Mouse (Mus musculus): ENCODE data around the gene Strip2. TPM values are rescaled to one million over a fixed set of nuclear protein-coding genes. Genes with fewer than 3 reads are reported as not detected.

Gene Strip2
- total RNA-seq (2014; fragmentation: Nextera tagmentation) (0.30 and 0.34 TPM in 2 replicates), total RNA-seq (2017) (0.76 and 0.93 TPM in 2 replicates), polyA plus RNA-seq (2012) (0.02 and 0.03 TPM in 2 replicates)

- DNase-seq (ENCODE audit: low spot score) = peak; percentile 91
- H3K4me1 ChIP-seq (ENCODE audit: insufficient read depth, low read depth, low read length) = peaks cover 16% of the 10 kb centered on the region
- H3K9me3 ChIP-seq (replicated peaks) = no peaks in the 10 kb centered on the region
- H3K36me3 ChIP-seq (replicated peaks) = peaks cover 2% of the 10 kb centered on the region
- peak; percentile 93 for ATAC-seq (ENCODE audit: extremely low read depth, insufficient number of reproducible peaks, low FRiP score, poor library complexity, severe bottlenecking)
- peak within 1 kb of the TSS; percentile 90 for H3K4me3 ChIP-seq (ENCODE audit: low read depth, low read length)
- TF ChIP-seq CTCF (IDR thresholded peaks at IDR 0.05; ENCODE audit: low read depth, low read length) (no peak), TAL1 (conservative IDR thresholded peaks at IDR 0.05; ENCODE audit: low read depth, low read length) (no peak), GATA1 (IDR thresholded peaks at IDR 0.05; ENCODE audit: borderline replicate concordance, low read length) (no peak), POLR2AphosphoS5 (IDR thresholded peaks at IDR 0.05; ENCODE audit: insufficient replicate concordance, low read depth, low read length) (no peak), GATA2 (IDR thresholded peaks at IDR 0.05; ENCODE audit: borderline replicate concordance, low read depth, low read length) (no peak)
- peaks cover 26% of the 10 kb centered on the region for H3K27me3 ChIP-seq (ENCODE audit: insufficient read depth, low read length)
Measured at GRCm38 (mm10) chr6:29916530-29917382, at the start of gene Strip2. Gene Strip2, plus strand, starts transcription at chr6:29917012.

GRCm38 (mm10) chr6:29868341-29868895, 48.4 kb upstream of the Strip2 start:
- peaks cover 3% of the 10 kb centered on the region; the same call in 1 of the 2 replicates for H3K9me3 ChIP-seq (replicated peaks)
- ATAC-seq (ENCODE audit: extremely low read depth, insufficient number of reproducible peaks, low FRiP score, poor library complexity, severe bottlenecking) (no peak), DNase-seq (ENCODE audit: low spot score) (no peak)
- 0 out of 2 replicates have a peak, but pooled peaks cover 2% of the 10 kb centered on the region for H3K4me1 ChIP-seq (ENCODE audit: insufficient read depth, low read depth, low read length)
- peaks cover 41% of the 10 kb centered on the region for H3K36me3 ChIP-seq (replicated peaks)
- H3K27me3 ChIP-seq (ENCODE audit: insufficient read depth, low read length) = no peaks in the 10 kb centered on the region
- TF ChIP-seq CTCF (IDR thresholded peaks at IDR 0.05; ENCODE audit: low read depth, low read length) = no peak
- no peak for TF ChIP-seq GATA2 (IDR thresholded peaks at IDR 0.05; ENCODE audit: borderline replicate concordance, low read depth, low read length)
- TF ChIP-seq POLR2AphosphoS5 (IDR thresholded peaks at IDR 0.05; ENCODE audit: insufficient replicate concordance, low read depth, low read length) = no peak
- no peak for TF ChIP-seq GATA1 (IDR thresholded peaks at IDR 0.05; ENCODE audit: borderline replicate concordance, low read length)
- TF ChIP-seq TAL1 (conservative IDR thresholded peaks at IDR 0.05; ENCODE audit: low read depth, low read length) = no peak
- no peak overlapping the region for H3K4me3 ChIP-seq (ENCODE audit: low read depth, low read length)

- peaks cover 54% of the 10 kb centered on the region for H3K36me3 ChIP-seq (replicated peaks)
- no peaks in the 10 kb centered on the region for H3K27me3 ChIP-seq (ENCODE audit: insufficient read depth, low read length)
- H3K4me3 ChIP-seq (ENCODE audit: low read depth, low read length) = no peak overlapping the region
- peaks cover under 1% of the 10 kb centered on the region; the same call in 1 of the 2 replicates for H3K9me3 ChIP-seq (replicated peaks)
- ATAC-seq (ENCODE audit: extremely low read depth, insufficient number of reproducible peaks, low FRiP score, poor library complexity, severe bottlenecking) = no peak
- no peak for DNase-seq (ENCODE audit: low spot score)
- TF ChIP-seq CTCF (IDR thresholded peaks at IDR 0.05; ENCODE audit: low read depth, low read length) = no peak
- no peak for TF ChIP-seq POLR2AphosphoS5 (IDR thresholded peaks at IDR 0.05; ENCODE audit: insufficient replicate concordance, low read depth, low read length)
- no peak for TF ChIP-seq GATA1 (IDR thresholded peaks at IDR 0.05; ENCODE audit: borderline replicate concordance, low read length)
- no peak for TF ChIP-seq GATA2 (IDR thresholded peaks at IDR 0.05; ENCODE audit: borderline replicate concordance, low read depth, low read length)
- TF ChIP-seq TAL1 (conservative IDR thresholded peaks at IDR 0.05; ENCODE audit: low read depth, low read length) = no peak
- no peaks in the 10 kb centered on the region for H3K4me1 ChIP-seq (ENCODE audit: insufficient read depth, low read depth, low read length)
Measured at GRCm38 (mm10) chr6:29873654-29874053, 43.2 kb upstream of the Strip2 start.

- no peak for DNase-seq (ENCODE audit: low spot score)
- no peak for ATAC-seq (ENCODE audit: extremely low read depth, insufficient number of reproducible peaks, low FRiP score, poor library complexity, severe bottlenecking)
- H3K27me3 ChIP-seq (ENCODE audit: insufficient read depth, low read length) = no peaks in the 10 kb centered on the region
- H3K36me3 ChIP-seq (replicated peaks) = peaks cover 57% of the 10 kb centered on the region
- TF ChIP-seq TAL1 (conservative IDR thresholded peaks at IDR 0.05; ENCODE audit: low read depth, low read length) (no peak), CTCF (IDR thresholded peaks at IDR 0.05; ENCODE audit: low read depth, low read length) (no peak), GATA1 (IDR thresholded peaks at IDR 0.05; ENCODE audit: borderline replicate concordance, low read length) (no peak), GATA2 (IDR thresholded peaks at IDR 0.05; ENCODE audit: borderline replicate concordance, low read depth, low read length) (no peak), POLR2AphosphoS5 (IDR thresholded peaks at IDR 0.05; ENCODE audit: insufficient replicate concordance, low read depth, low read length) (no peak)
- H3K4me1 ChIP-seq (ENCODE audit: insufficient read depth, low read depth, low read length) = no peaks in the 10 kb centered on the region
- no peaks in the 10 kb centered on the region for H3K9me3 ChIP-seq (replicated peaks)
- no peak overlapping the region for H3K4me3 ChIP-seq (ENCODE audit: low read depth, low read length)
Measured at GRCm38 (mm10) chr6:29875576-29875975, 41.2 kb upstream of the Strip2 start.

GRCm38 (mm10) chr6:29876782-29877181, 40.0 kb upstream of the Strip2 start:
- TF ChIP-seq GATA1 (IDR thresholded peaks at IDR 0.05; ENCODE audit: borderline replicate concordance, low read length) (no peak), POLR2AphosphoS5 (IDR thresholded peaks at IDR 0.05; ENCODE audit: insufficient replicate concordance, low read depth, low read length) (no peak), TAL1 (conservative IDR thresholded peaks at IDR 0.05; ENCODE audit: low read depth, low read length) (no peak), CTCF (IDR thresholded peaks at IDR 0.05; ENCODE audit: low read depth, low read length) (no peak), GATA2 (IDR thresholded peaks at IDR 0.05; ENCODE audit: borderline replicate concordance, low read depth, low read length) (no peak)
- no peak overlapping the region for H3K4me3 ChIP-seq (ENCODE audit: low read depth, low read length)
- peaks cover 55% of the 10 kb centered on the region for H3K36me3 ChIP-seq (replicated peaks)
- ATAC-seq (ENCODE audit: extremely low read depth, insufficient number of reproducible peaks, low FRiP score, poor library complexity, severe bottlenecking) (no peak), DNase-seq (ENCODE audit: low spot score) (no peak)
- no peaks in the 10 kb centered on the region for H3K9me3 ChIP-seq (replicated peaks)
- no peaks in the 10 kb centered on the region for H3K4me1 ChIP-seq (ENCODE audit: insufficient read depth, low read depth, low read length)
- no peaks in the 10 kb centered on the region for H3K27me3 ChIP-seq (ENCODE audit: insufficient read depth, low read length)

GRCm38 (mm10) chr6:29879579-29879978, 37.2 kb upstream of the Strip2 start:
- no peak for ATAC-seq (ENCODE audit: extremely low read depth, insufficient number of reproducible peaks, low FRiP score, poor library complexity, severe bottlenecking)
- no peak for DNase-seq (ENCODE audit: low spot score)
- Histone ChIP-seq H3K4me3 (ENCODE audit: low read depth, low read length) (no peak overlapping the region), H3K36me3 (replicated peaks) (peaks cover 57% of the 10 kb centered on the region), H3K27me3 (ENCODE audit: insufficient read depth, low read length) (no peaks in the 10 kb centered on the region), H3K4me1 (ENCODE audit: insufficient read depth, low read depth, low read length) (no peaks in the 10 kb centered on the region), H3K9me3 (replicated peaks) (no peaks in the 10 kb centered on the region)
- no peak for TF ChIP-seq TAL1 (conservative IDR thresholded peaks at IDR 0.05; ENCODE audit: low read depth, low read length)
- TF ChIP-seq GATA2 (IDR thresholded peaks at IDR 0.05; ENCODE audit: borderline replicate concordance, low read depth, low read length) = no peak
- TF ChIP-seq GATA1 (IDR thresholded peaks at IDR 0.05; ENCODE audit: borderline replicate concordance, low read length) = no peak
- no peak for TF ChIP-seq POLR2AphosphoS5 (IDR thresholded peaks at IDR 0.05; ENCODE audit: insufficient replicate concordance, low read depth, low read length)
- TF ChIP-seq CTCF (IDR thresholded peaks at IDR 0.05; ENCODE audit: low read depth, low read length) = no peak

Data from G1E (cell line).